Mouse (Mus musculus) thymus, adult 2 months (tissue): ENCODE measurements at regions not wholly inside any gene's neighbourhood (a gene's known extent, or its start where the extent isn't known, plus 50 kb on each side); places are given as distances from the start of the nearest gene placed in this dataset.

Experiments
- DNase-seq: peaks from one replicate; pipeline ENCODE4 v3.0.0; 2021
- H3K27ac ChIP-seq: fragments of 200-500 bp; 2 replicates; pipeline ENCODE4 v1.5.1; 2012; ENCODE audit warnings: low read length, control low read depth; ENCODE audit not compliant: control insufficient read depth, insufficient read depth
- H3K27me3 ChIP-seq: fragments of 200-500 bp; 2 replicates; pipeline ENCODE4 v1.6.1; 2012; ENCODE audit warnings: mild to moderate bottlenecking, low read length, moderate library complexity, mixed read lengths; ENCODE audit not compliant: control insufficient read depth, insufficient read depth
- H3K36me3 ChIP-seq: fragments of 200-500 bp; 2 replicates; pipeline ENCODE4 v1.6.1; 2012; ENCODE audit warnings: mild to moderate bottlenecking, low read length, moderate library complexity; ENCODE audit not compliant: control insufficient read depth, insufficient read depth
- H3K4me1 ChIP-seq: fragments of 200-500 bp; replicated peaks from 2 replicates; pipeline ENCODE4 v1.6.1; 2012; ENCODE audit warnings: low read length; ENCODE audit not compliant: control insufficient read depth, insufficient read depth
- H3K4me3 ChIP-seq: fragments of 200-500 bp; 2 replicates; pipeline ENCODE4 v1.5.1; 2012; ENCODE audit warnings: mild to moderate bottlenecking, low read length, control low read depth, moderate library complexity; ENCODE audit not compliant: control insufficient read depth, insufficient read depth
- CTCF ChIP-seq: fragments of 200-500 bp; IDR thresholded peaks from 2 replicates; pipeline ENCODE4 v1.5.1; 2012; ENCODE audit warnings: mild to moderate bottlenecking, control low read depth, low read length, moderate library complexity, borderline replicate concordance; ENCODE audit not compliant: control insufficient read depth, poor library complexity, insufficient read depth; ENCODE audit errors: extremely low read depth
- POLR2A ChIP-seq: fragments of 200-500 bp; IDR thresholded peaks from 2 replicates; pipeline ENCODE4 v1.6.1; 2012; ENCODE audit warnings: mild to moderate bottlenecking, low read length, control low read depth, moderate library complexity; ENCODE audit not compliant: control insufficient read depth, poor library complexity, insufficient read depth; ENCODE audit errors: extremely low read depth
- WGBS: fragments of 180-500 bp; shearing (Covaris S2); methylation state at CpG from one replicate; pipeline ENCODE4 v1.1.7; 2018; 5-methylcytosine and 5-hydroxymethylcytosine counted together

DNA sequence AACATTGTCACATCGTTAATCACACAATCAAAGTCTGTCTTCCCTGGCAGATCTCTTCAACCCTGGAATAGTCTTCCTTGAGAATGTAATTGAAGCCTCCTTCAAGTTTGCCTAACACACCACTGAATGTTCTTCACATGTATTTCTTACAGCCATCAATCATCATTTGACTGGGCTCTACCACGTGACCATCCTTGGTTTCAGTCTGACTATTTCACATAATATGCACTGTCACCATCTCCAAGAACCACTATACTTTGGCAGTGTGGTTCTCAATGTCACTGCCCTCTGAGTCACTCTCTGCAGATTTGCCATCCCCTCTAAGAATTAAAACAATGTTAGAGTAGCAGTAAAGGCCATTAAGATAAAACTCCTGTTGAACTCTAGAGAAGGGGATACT lies 154.6 kb upstream of the Tyw5 start:
- 73% methylated on average over 2 of the region's 2 CpGs for WGBS
- DNase-seq = no peak
- H3K4me3 ChIP-seq = no peak overlapping the region
- H3K4me1 ChIP-seq = no peaks in the 10 kb centered on the region
- no peak overlapping the region for H3K27ac ChIP-seq
- no peak for TF ChIP-seq CTCF
- TF ChIP-seq POLR2A = no peak
- H3K27me3 ChIP-seq = no peaks in the 10 kb centered on the region
- no peaks in the 10 kb centered on the region for H3K36me3 ChIP-seq

DNA sequence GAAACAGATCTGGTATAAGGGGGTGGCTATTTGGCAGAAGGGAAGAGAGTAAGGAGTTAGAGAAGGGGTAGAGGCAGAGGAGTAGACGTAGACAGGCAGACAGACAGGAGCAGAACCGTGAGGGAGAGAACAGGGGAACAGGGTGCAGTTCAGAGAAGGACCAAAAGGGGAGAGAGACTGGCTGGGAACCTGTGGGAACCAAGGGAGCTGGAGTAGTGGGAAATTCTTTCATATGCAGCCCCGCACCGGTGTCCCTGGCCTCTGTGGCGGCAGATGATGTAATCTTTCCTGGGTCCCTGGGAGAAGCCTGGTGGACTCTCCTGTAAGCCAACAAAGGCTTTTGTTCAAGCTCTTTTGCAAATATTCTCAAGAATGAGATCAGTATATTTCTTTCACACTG lies 157.8 kb upstream of the Tyw5 start:
- no peaks in the 10 kb centered on the region for H3K27me3 ChIP-seq
- no peak overlapping the region for H3K4me3 ChIP-seq
- no peaks in the 10 kb centered on the region for H3K36me3 ChIP-seq
- no peaks in the 10 kb centered on the region for H3K4me1 ChIP-seq
- DNase-seq = no peak
- no peak for TF ChIP-seq CTCF
- no peak for TF ChIP-seq POLR2A
- H3K27ac ChIP-seq = no peak overlapping the region
- WGBS = 91% methylated on average over 5 of the region's 5 CpGs

DNA sequence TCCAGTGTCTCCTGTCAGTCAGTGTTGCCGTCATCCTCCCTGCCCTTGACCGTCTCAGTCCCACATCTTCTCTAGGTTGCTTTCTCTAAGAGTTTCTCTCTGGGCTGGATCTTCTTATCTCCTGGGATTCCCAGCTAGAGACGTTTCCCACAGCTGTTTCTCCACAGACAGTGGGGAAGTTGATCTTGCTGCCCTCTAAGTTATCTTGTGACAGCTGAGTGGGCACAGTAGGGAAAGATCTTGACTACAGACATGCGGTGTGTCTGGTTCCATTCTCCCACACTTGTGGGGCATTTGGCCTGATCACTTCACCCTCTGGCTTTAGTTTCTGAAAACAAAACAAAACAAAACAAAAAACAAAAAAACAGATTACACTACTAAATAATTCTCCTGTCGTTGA lies 165.2 kb upstream of the Tyw5 start:
- no peaks in the 10 kb centered on the region for H3K27me3 ChIP-seq
- no peak for DNase-seq
- H3K27ac ChIP-seq = no peak overlapping the region
- H3K36me3 ChIP-seq = no peaks in the 10 kb centered on the region
- H3K4me1 ChIP-seq = no peaks in the 10 kb centered on the region
- TF ChIP-seq CTCF (no peak), POLR2A (no peak)
- no peak overlapping the region for H3K4me3 ChIP-seq
- 91% methylated on average over 5 of the region's 5 CpGs for WGBS

DNA sequence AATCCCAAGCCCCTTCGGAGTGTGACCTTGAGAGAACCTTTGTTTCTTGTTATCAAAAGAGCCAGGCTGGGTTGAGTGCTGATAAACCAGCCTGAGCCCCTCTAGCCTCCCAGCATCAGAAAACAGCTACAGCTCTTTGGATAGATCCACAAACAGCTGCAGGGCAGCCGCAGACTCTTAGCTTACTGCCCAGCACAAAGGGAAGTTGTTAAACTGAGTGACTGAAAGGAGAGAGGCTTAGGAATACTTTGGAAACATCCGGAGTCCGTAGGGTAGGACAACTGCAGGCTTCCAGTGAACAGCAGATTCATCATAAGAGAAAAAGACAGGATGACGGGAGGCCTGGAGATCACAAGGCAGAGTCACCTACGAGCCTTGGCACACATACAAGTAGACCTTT lies 166.9 kb upstream of the Tyw5 start:
- H3K36me3 ChIP-seq = no peaks in the 10 kb centered on the region
- WGBS = 92% methylated on average over 6 of the region's 6 CpGs

DNA sequence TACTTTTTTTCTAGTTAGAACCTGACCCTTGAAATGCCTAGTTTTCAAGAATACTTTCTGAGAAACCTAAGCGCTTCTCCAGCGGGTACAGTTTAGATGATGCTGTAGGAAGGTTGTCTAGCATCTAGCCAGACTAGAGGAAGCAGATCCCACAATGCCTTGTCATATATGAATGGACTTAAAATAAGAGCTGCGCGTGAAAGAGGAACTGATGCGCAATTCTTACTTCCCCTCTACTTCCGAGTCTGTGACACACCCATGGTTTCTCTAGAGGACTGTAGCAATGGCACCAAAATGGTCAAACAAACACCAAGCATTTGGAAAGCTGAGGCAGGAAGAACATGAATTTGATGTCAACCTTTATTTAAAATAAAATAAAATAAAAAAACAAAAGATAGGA lies 167.6 kb upstream of the Tyw5 start:
- 88% methylated on average over 6 of the region's 6 CpGs for WGBS
- no peak for DNase-seq
- no peaks in the 10 kb centered on the region for H3K27me3 ChIP-seq
- no peak overlapping the region for H3K4me3 ChIP-seq
- H3K27ac ChIP-seq = no peak overlapping the region
- TF ChIP-seq CTCF = no peak
- no peak for TF ChIP-seq POLR2A
- no peaks in the 10 kb centered on the region for H3K36me3 ChIP-seq
- H3K4me1 ChIP-seq = no peaks in the 10 kb centered on the region

More for the DNA sequence above, 166.9 kb upstream of the Tyw5 start:
- TF ChIP-seq CTCF (no peak), POLR2A (no peak)
- Histone ChIP-seq H3K4me3 (no peak overlapping the region), H3K27me3 (no peaks in the 10 kb centered on the region), H3K27ac (no peak overlapping the region), H3K4me1 (no peaks in the 10 kb centered on the region)
- no peak for DNase-seq

DNA sequence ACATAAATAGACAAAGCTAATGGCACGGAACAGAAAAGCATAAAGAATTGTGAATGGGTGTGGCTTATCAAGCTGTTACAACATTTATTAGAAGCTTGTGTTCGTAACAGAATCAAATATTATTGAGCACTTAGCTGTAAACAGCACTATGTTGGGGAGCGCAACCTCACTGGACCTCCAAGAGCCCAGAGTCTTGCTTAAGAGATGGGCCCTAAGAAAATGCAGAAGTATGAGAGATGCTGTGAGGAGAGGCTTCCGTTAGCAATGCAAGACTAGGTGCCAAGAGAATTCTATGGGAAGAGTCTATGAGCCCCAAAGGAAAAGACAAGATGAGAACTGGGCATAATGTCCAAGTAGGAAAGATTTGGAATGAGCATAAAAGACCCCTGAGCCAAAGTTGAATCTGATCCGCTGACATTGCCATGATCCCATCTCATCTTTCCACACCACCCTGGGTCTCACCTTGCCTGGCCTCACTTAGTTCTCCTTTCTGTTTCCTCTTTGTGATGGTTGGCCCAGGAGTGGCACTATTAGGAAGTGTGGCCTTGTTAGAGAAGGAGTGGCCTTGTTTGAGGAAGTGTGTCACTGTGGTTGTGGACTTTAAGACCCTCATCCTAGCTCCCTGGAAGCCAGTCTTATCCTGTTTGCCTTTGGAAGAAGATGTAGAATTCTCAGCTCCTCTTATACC lies 169.3 kb upstream of the Tyw5 start:
- Histone ChIP-seq H3K27me3 (no peaks in the 10 kb centered on the region), H3K36me3 (no peaks in the 10 kb centered on the region), H3K4me1 (no peaks in the 10 kb centered on the region), H3K27ac (no peak overlapping the region), H3K4me3 (no peak overlapping the region)
- no peak for DNase-seq
- TF ChIP-seq CTCF (no peak), POLR2A (no peak)
- WGBS = 93% methylated on average over 5 of the region's 5 CpGs

DNA sequence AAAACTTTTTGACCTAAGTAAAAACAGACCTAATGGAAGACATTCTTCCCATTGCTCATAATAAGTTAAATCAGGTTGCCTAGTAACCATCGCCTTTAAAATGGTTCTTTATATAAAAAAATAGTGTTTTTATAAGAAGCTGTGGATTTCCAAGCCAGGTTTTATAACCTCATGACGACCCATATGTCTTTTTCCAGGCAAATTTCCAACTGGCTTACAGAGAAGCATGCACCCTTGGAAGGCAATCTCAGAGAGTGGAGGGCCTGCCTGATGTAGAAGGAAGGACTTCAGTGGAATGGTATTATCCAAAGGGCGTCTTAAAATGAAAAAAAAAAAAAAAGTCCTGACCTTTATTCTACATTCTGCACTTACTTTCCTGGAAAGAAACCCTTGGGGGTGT lies 172.2 kb upstream of the Tyw5 start:
- DNase-seq = no peak
- H3K4me1 ChIP-seq = no peaks in the 10 kb centered on the region
- no peaks in the 10 kb centered on the region for H3K27me3 ChIP-seq
- H3K4me3 ChIP-seq = no peak overlapping the region
- H3K36me3 ChIP-seq = no peaks in the 10 kb centered on the region
- no peak for TF ChIP-seq CTCF
- no peak for TF ChIP-seq POLR2A
- no peak overlapping the region for H3K27ac ChIP-seq
- WGBS = 96% methylated on average over 3 of the region's 3 CpGs
